Mouse (Mus musculus) heart, postnatal 0 days (tissue): Measurements from ENCODE around the gene D430041D05Rik. TPM values are rescaled to one million over a fixed set of nuclear protein-coding genes. Genes with fewer than 3 reads are reported as not detected.

Experiments
- ATAC-seq: fragments of 200-750 bp; cut with Nextera tagmentation; 2 replicates; pipeline ENCODE4 v1.8.0; 2017; ENCODE audit warnings: low read depth, moderate number of reproducible peaks, moderate library complexity; ENCODE audit not compliant: insufficient read depth
- DNase-seq: peaks from one replicate; pipeline ENCODE4 v3.0.0-alpha.2; 2016; ENCODE audit warnings: low spot score
- H3K27ac ChIP-seq: fragments of 300-500 bp; sonication (generic); 2 replicates; pipeline ENCODE4 v1.5.1; 2014; ENCODE audit warnings: low read depth, mild to moderate bottlenecking
- H3K27me3 ChIP-seq: fragments of 300-500 bp; sonication (generic); 2 replicates; pipeline ENCODE4 v1.6.1; 2014; ENCODE audit warnings: low read length, mixed read lengths; ENCODE audit not compliant: control insufficient read depth, insufficient read depth
- H3K36me3 ChIP-seq: fragments of 300-500 bp; sonication (generic); replicated peaks from 2 replicates; pipeline ENCODE4 v1.6.1; 2014; ENCODE audit warnings: low read length, mixed read lengths; ENCODE audit not compliant: control insufficient read depth, insufficient read depth
- H3K4me1 ChIP-seq: fragments of 300-500 bp; sonication (generic); 2 replicates; pipeline ENCODE4 v1.6.1; 2014; ENCODE audit warnings: antibody characterized with exemption; ENCODE audit not compliant: control insufficient read depth, insufficient read depth
- H3K4me2 ChIP-seq: fragments of 300-500 bp; sonication (generic); 2 replicates; pipeline ENCODE4 v1.6.1; 2014; ENCODE audit warnings: low read depth, mild to moderate bottlenecking, low read length, moderate library complexity
- H3K4me3 ChIP-seq: fragments of 300-500 bp; sonication (generic); 2 replicates; pipeline ENCODE4 v1.5.1; 2014; ENCODE audit warnings: low read depth, low read length
- H3K9ac ChIP-seq: fragments of 300-500 bp; sonication (generic); replicated peaks from 2 replicates; pipeline ENCODE4 v1.6.1; 2014; ENCODE audit warnings: low read depth, low read length, mixed read lengths
- H3K9me3 ChIP-seq: fragments of 300-500 bp; sonication (generic); replicated peaks from 2 replicates; pipeline ENCODE4 v1.6.1; 2016; ENCODE audit warnings: low read length; ENCODE audit not compliant: control insufficient read depth
- CTCF ChIP-seq: IDR thresholded peaks from 2 replicates; pipeline ENCODE4 v1.5.1; 2016; ENCODE audit warnings: antibody characterized with exemption, control low read depth, low read depth
- EP300 ChIP-seq: IDR thresholded peaks from 2 replicates; pipeline ENCODE4 v1.6.1; 2016; ENCODE audit warnings: antibody characterized with exemption, low read depth
- WGBS: fragments of 180-500 bp; shearing (Covaris S2); extraction: QIAGEN DNeasy Blood & Tissue Kit; methylation state at CpG from one replicate; pipeline ENCODE4 v1.1.7; 2014; 5-methylcytosine and 5-hydroxymethylcytosine counted together
- polyA plus RNA-seq: library from polyadenylated mRNA; unstranded; fragments of >200 nt; fragmentation: Nextera tagmentation; extraction: Ambion mirVana; gene quantifications from 2 replicates; pipeline ENCODE4 v1.2.1, GENCODE M21; 2015
- total RNA-seq: library from RNA; depleted of rRNA; stranded (reverse); fragments of >200 nt; gene quantifications from 2 replicates; pipeline ENCODE4 v1.2.3, GENCODE M21; 2014; ENCODE audit warnings: low replicate concordance

The D430041D05Rik gene
- total and polyA plus RNA-seq, 2 experiments from 2014 or later, result 0.03 TPM; not detected in 1

GRCm38 (mm10) chr2:104218588-104219065, 192.2 kb downstream of the D430041D05Rik start:
- TF ChIP-seq EP300 (no peak), CTCF (no peak)
- ATAC-seq (no peak), DNase-seq (no peak)
- no peaks in the 10 kb centered on the region for H3K9me3 ChIP-seq
- no peaks in the 10 kb centered on the region for H3K27me3 ChIP-seq
- no peak overlapping the region for H3K9ac ChIP-seq
- H3K36me3 ChIP-seq, result no peaks in the 10 kb centered on the region
- H3K4me3 ChIP-seq, result no peak overlapping the region
- H3K4me1 ChIP-seq, result no peaks in the 10 kb centered on the region
- WGBS, result 61% methylated on average over 9 of the region's 9 CpGs
- H3K27ac ChIP-seq, result no peak overlapping the region
- H3K4me2 ChIP-seq, result no peak overlapping the region

- H3K4me1 ChIP-seq, result no peaks in the 10 kb centered on the region
- TF ChIP-seq EP300 (no peak), CTCF (no peak)
- ATAC-seq, result no peak
- no peak overlapping the region for H3K27ac ChIP-seq
- no peak overlapping the region for H3K9ac ChIP-seq
- H3K9me3 ChIP-seq, result no peaks in the 10 kb centered on the region
- H3K4me3 ChIP-seq, result no peak overlapping the region
- no peaks in the 10 kb centered on the region for H3K27me3 ChIP-seq
- no peak overlapping the region for H3K4me2 ChIP-seq
- 70% methylated on average over 10 of the region's 10 CpGs for WGBS
- no peak for DNase-seq
- no peaks in the 10 kb centered on the region for H3K36me3 ChIP-seq
These were observed 192.7 kb downstream of the D430041D05Rik start for GRCm38 (mm10) chr2:104218114-104218513.

GRCm38 (mm10) chr2:104209408-104209807, 201.4 kb downstream of the D430041D05Rik start:
- Histone ChIP-seq H3K27ac (no peak overlapping the region), H3K36me3 (no peaks in the 10 kb centered on the region), H3K9ac (no peak overlapping the region), H3K9me3 (no peaks in the 10 kb centered on the region), H3K4me2 (no peak overlapping the region), H3K27me3 (no peaks in the 10 kb centered on the region), H3K4me1 (no peaks in the 10 kb centered on the region), H3K4me3 (no peak overlapping the region)
- ATAC-seq (no peak), DNase-seq (no peak)
- 77% methylated on average over 2 of the region's 2 CpGs for WGBS
- no peak for TF ChIP-seq EP300
- TF ChIP-seq CTCF, result no peak

GRCm38 (mm10) chr2:104208415-104208814, 202.4 kb downstream of the D430041D05Rik start:
- no peak for ATAC-seq
- no peak for TF ChIP-seq EP300
- TF ChIP-seq CTCF, result no peak

GRCm38 (mm10) chr2:104207948-104208347, 202.9 kb downstream of the D430041D05Rik start:
- Histone ChIP-seq H3K27ac (no peak overlapping the region), H3K36me3 (no peaks in the 10 kb centered on the region), H3K4me3 (no peak overlapping the region), H3K9me3 (no peaks in the 10 kb centered on the region), H3K27me3 (no peaks in the 10 kb centered on the region), H3K4me1 (no peaks in the 10 kb centered on the region), H3K9ac (no peak overlapping the region), H3K4me2 (no peak overlapping the region)
- DNase-seq (no peak), ATAC-seq (no peak)
- no peak for TF ChIP-seq EP300
- no peak for TF ChIP-seq CTCF
- WGBS, result 37% methylated on average over 10 of the region's 10 CpGs

More at GRCm38 (mm10) chr2:104208415-104208814, 202.4 kb downstream of the D430041D05Rik start:
- Histone ChIP-seq H3K4me3 (no peak overlapping the region), H3K4me2 (no peak overlapping the region), H3K4me1 (no peaks in the 10 kb centered on the region), H3K27ac (no peak overlapping the region), H3K27me3 (no peaks in the 10 kb centered on the region), H3K36me3 (no peaks in the 10 kb centered on the region), H3K9ac (no peak overlapping the region), H3K9me3 (no peaks in the 10 kb centered on the region)
- DNase-seq, result no peak
- WGBS, result 82% methylated on average over 5 of the region's 5 CpGs

GRCm38 (mm10) chr2:104205623-104206022, 205.2 kb downstream of the D430041D05Rik start:
- Histone ChIP-seq H3K9ac (no peak overlapping the region), H3K4me2 (no peak overlapping the region), H3K27ac (no peak overlapping the region), H3K9me3 (no peaks in the 10 kb centered on the region), H3K36me3 (no peaks in the 10 kb centered on the region), H3K27me3 (no peaks in the 10 kb centered on the region), H3K4me1 (no peaks in the 10 kb centered on the region), H3K4me3 (no peak overlapping the region)
- DNase-seq, result no peak
- ATAC-seq, result no peak
- WGBS, result 70% methylated on average over 8 of the region's 8 CpGs
- TF ChIP-seq EP300 (no peak), CTCF (no peak)
